Mouse (Mus musculus): ENCODE measurements at regions not wholly inside any gene's neighbourhood (a gene's known extent, or its start where the extent isn't known, plus 50 kb on each side); places are given as distances from the start of the nearest gene placed in this dataset.

GRCm38 (mm10) chr3:14381421-14381992 lies 99.0 kb upstream of the Slc7a12 start:
- H3K27me3 ChIP-seq (replicated peaks; ENCODE audit: control insufficient read depth, insufficient read depth, low read length): no peaks in the 10 kb centered on the region
- H3K36me3 ChIP-seq (ENCODE audit: control insufficient read depth, insufficient read depth, low read length): no peaks in the 10 kb centered on the region
- peak overlapping the region; percentile 36 for H3K4me3 ChIP-seq (ENCODE audit: insufficient read depth, low read depth, low read length)
- WGBS: 6% methylated on average over 18 of the region's 18 CpGs
- TF ChIP-seq POLR2A (IDR thresholded peaks at IDR 0.05; ENCODE audit: low read depth, low read length) (no peak), CTCF (conservative IDR thresholded peaks at IDR 0.05; ENCODE audit: insufficient read depth, insufficient read length, low read depth, low read length) (peak; percentile 73)
- no peaks in the 10 kb centered on the region; the same call in 1 of the 2 replicates for H3K4me1 ChIP-seq (ENCODE audit: control insufficient read depth, insufficient read depth, low read length)
- no peak overlapping the region for H3K27ac ChIP-seq (ENCODE audit: insufficient read depth, low read depth, low read length)
- DNase-seq: peak; percentile 78

- Histone ChIP-seq H3K4me1 (ENCODE audit: control insufficient read depth, insufficient read depth, low read length) (peaks cover 4% of the 10 kb centered on the region; the same call in 1 of the 2 replicates), H3K27ac (ENCODE audit: insufficient read depth, low read depth, low read length) (no peak overlapping the region), H3K27me3 (replicated peaks; ENCODE audit: control insufficient read depth, insufficient read depth, low read length) (no peaks in the 10 kb centered on the region), H3K4me3 (ENCODE audit: insufficient read depth, low read depth, low read length) (no peak overlapping the region), H3K36me3 (ENCODE audit: control insufficient read depth, insufficient read depth, low read length) (no peaks in the 10 kb centered on the region)
- TF ChIP-seq POLR2A (IDR thresholded peaks at IDR 0.05; ENCODE audit: low read depth, low read length): no peak
- WGBS: 28% methylated on average over 1 of the region's 1 CpGs
- DNase-seq: peak; percentile 60
These were observed 89.8 kb upstream of the Slc7a12 start for GRCm38 (mm10) chr3:14390656-14391055.

- Histone ChIP-seq H3K27ac (ENCODE audit: insufficient read depth, low read depth, low read length) (peak overlapping the region; percentile 71), H3K27me3 (replicated peaks; ENCODE audit: control insufficient read depth, insufficient read depth, low read length) (no peaks in the 10 kb centered on the region), H3K4me3 (ENCODE audit: insufficient read depth, low read depth, low read length) (no peak overlapping the region), H3K4me1 (ENCODE audit: control insufficient read depth, insufficient read depth, low read length) (peaks cover 3% of the 10 kb centered on the region; the same call in 1 of the 2 replicates), H3K36me3 (ENCODE audit: control insufficient read depth, insufficient read depth, low read length) (no peaks in the 10 kb centered on the region)
- 54% methylated on average over 3 of the region's 3 CpGs for WGBS
- DNase-seq: peak; percentile 61
- TF ChIP-seq POLR2A (IDR thresholded peaks at IDR 0.05; ENCODE audit: low read depth, low read length): no peak
- TF ChIP-seq CTCF (conservative IDR thresholded peaks at IDR 0.05; ENCODE audit: insufficient read depth, insufficient read length, low read depth, low read length): no peak
These were observed 81.8 kb upstream of the Slc7a12 start for GRCm38 (mm10) chr3:14398676-14399075.

- peak overlapping the region; percentile 98 for H3K27ac ChIP-seq (ENCODE audit: insufficient read depth, low read depth, low read length)
- 24% methylated on average over 1 of the region's 1 CpGs for WGBS
- peaks cover 9% of the 10 kb centered on the region; the same call in 1 of the 2 replicates for H3K4me1 ChIP-seq (ENCODE audit: control insufficient read depth, insufficient read depth, low read length)
- DNase-seq: peak; percentile 94
- no peaks in the 10 kb centered on the region for H3K27me3 ChIP-seq (replicated peaks; ENCODE audit: control insufficient read depth, insufficient read depth, low read length)
- no peaks in the 10 kb centered on the region for H3K36me3 ChIP-seq (ENCODE audit: control insufficient read depth, insufficient read depth, low read length)
- TF ChIP-seq CTCF (conservative IDR thresholded peaks at IDR 0.05; ENCODE audit: insufficient read depth, insufficient read length, low read depth, low read length): no peak
- no peak for TF ChIP-seq POLR2A (IDR thresholded peaks at IDR 0.05; ENCODE audit: low read depth, low read length)
- no peak overlapping the region for H3K4me3 ChIP-seq (ENCODE audit: insufficient read depth, low read depth, low read length)
These were observed 71.9 kb upstream of the Slc7a12 start for GRCm38 (mm10) chr3:14408435-14409125.

Measured in kidney, adult 2 months (tissue).